Comparison of ENCODE assay signal across 16 mouse cellular contexts in the genomic region with DNA sequence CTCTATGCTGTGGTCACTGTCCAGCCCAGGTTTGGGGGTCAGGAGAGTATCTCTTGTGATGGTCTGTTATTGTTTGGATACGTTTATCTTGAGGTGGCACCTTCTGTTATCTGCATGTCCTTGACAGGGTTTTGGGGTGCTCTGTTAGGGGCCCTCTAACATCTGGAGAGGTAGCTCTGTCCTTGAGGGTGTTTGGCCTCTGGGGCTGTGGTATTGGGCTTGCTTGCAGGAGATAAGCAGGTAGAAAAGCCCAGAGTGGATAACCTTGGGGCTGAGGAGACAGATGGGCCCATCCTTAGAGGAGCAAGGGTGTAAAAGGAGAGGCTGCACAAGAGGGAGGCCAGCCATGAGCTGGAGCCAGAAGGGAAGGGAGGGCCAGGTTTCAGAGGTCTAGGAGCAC. TPM values are rescaled to one million over a fixed set of nuclear protein-coding genes. Genes with fewer than 3 reads are reported as not detected.
A peak's percentile ranks its signal among the peaks of the same experiment; 100 is the strongest.
DNase-seq lines count a peak whose midpoint lies in the region; ATAC-seq and TF ChIP-seq lines count a peak whose summit lies in the region.
"Had no signal": no experiment of that assay in that cellular context is flagged by ENCODE, and none has a peak within 500 bp of the region (broad histone marks: within the 10 kb centered on the region; RNA-seq: fewer than 3 reads in every experiment).

No protein-coding gene starts in this region.

- peaks cover 68% of the 10 kb centered on the region for H3K4me1 ChIP-seq in hindbrain, embryonic 13.5 days (replicated peaks)
- H3K4me1 ChIP-seq in hindbrain, postnatal 0 days (ENCODE audit: insufficient read depth, low read length), result peaks cover 21% of the 10 kb centered on the region
- peaks cover 14% of the 10 kb centered on the region for H3K4me1 ChIP-seq in lung, postnatal 0 days (ENCODE audit: insufficient read depth, low read depth, low read length)

- no peak for TF ChIP-seq CTCF in hindbrain, postnatal 0 days (IDR thresholded peaks at IDR 0.05; ENCODE audit: low read depth)
- TF ChIP-seq CTCF in lung, postnatal 0 days (IDR thresholded peaks at IDR 0.05), result no peak

- no peak for ATAC-seq in hindbrain, embryonic 13.5 days (ENCODE audit: low FRiP score)
- no peak for ATAC-seq in hindbrain, postnatal 0 days
- peak; percentile 87 for ATAC-seq in megakaryocyte-erythroid progenitor cell, adult 5-6 weeks (replicated peaks; ENCODE audit: low FRiP score, low TSS enrichment, poor library complexity, severe bottlenecking)
- no peak for ATAC-seq in lung, postnatal 0 days
- ATAC-seq: midbrain, embryonic 15.5 days had no signal

- no peak overlapping the region for H3K4me3 ChIP-seq in hindbrain, embryonic 13.5 days
- no peak overlapping the region for H3K4me3 ChIP-seq in hindbrain, postnatal 0 days (ENCODE audit: low read length)
- H3K4me3 ChIP-seq in lung, postnatal 0 days (ENCODE audit: low read depth, low read length), result no peak overlapping the region
- H3K4me3 ChIP-seq: heart, adult 2 months; limb, embryonic 13.5 days; midbrain, embryonic 15.5 days; neural tube, embryonic 12.5 days had no signal

- 75% methylated on average over 1 of the region's 1 CpGs for WGBS in hindbrain, embryonic 13.5 days
- WGBS in hindbrain, postnatal 0 days, result 82% methylated on average over 1 of the region's 1 CpGs
- WGBS in lung, postnatal 0 days, result 46% methylated on average over 1 of the region's 1 CpGs

- H3K27me3 ChIP-seq in hindbrain, embryonic 13.5 days, result no peaks in the 10 kb centered on the region
- no peaks in the 10 kb centered on the region for H3K27me3 ChIP-seq in hindbrain, postnatal 0 days (ENCODE audit: insufficient read depth, low read length)
- no peaks in the 10 kb centered on the region for H3K27me3 ChIP-seq in lung, postnatal 0 days (replicated peaks; ENCODE audit: insufficient read depth, low read length)
- H3K27me3 ChIP-seq: limb, embryonic 13.5 days; midbrain, embryonic 15.5 days; neural tube, embryonic 12.5 days had no signal

- peaks cover 6% of the 10 kb centered on the region for H3K36me3 ChIP-seq in hindbrain, embryonic 13.5 days
- no peaks in the 10 kb centered on the region for H3K36me3 ChIP-seq in hindbrain, postnatal 0 days (ENCODE audit: insufficient read depth, low read length)
- H3K36me3 ChIP-seq in lung, postnatal 0 days (ENCODE audit: insufficient read depth, low read length), result no peaks in the 10 kb centered on the region
- H3K36me3 ChIP-seq: midbrain, embryonic 15.5 days had no signal

- H3K9ac ChIP-seq in hindbrain, embryonic 13.5 days, result peak overlapping the region; percentile 8; the same call in 1 of the 2 replicates
- H3K9ac ChIP-seq in hindbrain, postnatal 0 days (replicated peaks; ENCODE audit: low read length), result no peak overlapping the region
- H3K9ac ChIP-seq in lung, postnatal 0 days (replicated peaks; ENCODE audit: low read depth), result no peak overlapping the region
- H3K9ac ChIP-seq: limb, embryonic 13.5 days; midbrain, embryonic 15.5 days; neural tube, embryonic 12.5 days had no signal

- TF ChIP-seq EP300 in lung, postnatal 0 days (IDR thresholded peaks at IDR 0.05), result no peak

- no peak overlapping the region for H3K27ac ChIP-seq in hindbrain, embryonic 13.5 days
- no peak overlapping the region for H3K27ac ChIP-seq in hindbrain, postnatal 0 days
- H3K27ac ChIP-seq in lung, postnatal 0 days (ENCODE audit: low read length), result no peak overlapping the region
- H3K27ac ChIP-seq: heart, adult 2 months; limb, embryonic 13.5 days; midbrain, embryonic 15.5 days; neural tube, embryonic 12.5 days had no signal

- no peaks in the 10 kb centered on the region for H3K9me3 ChIP-seq in hindbrain, embryonic 13.5 days
- H3K9me3 ChIP-seq in hindbrain, postnatal 0 days (ENCODE audit: low read length), result no peaks in the 10 kb centered on the region
- no peaks in the 10 kb centered on the region for H3K9me3 ChIP-seq in lung, postnatal 0 days (ENCODE audit: low read length)
- H3K9me3 ChIP-seq: limb, embryonic 13.5 days; midbrain, embryonic 15.5 days; neural tube, embryonic 12.5 days had no signal

- no peak overlapping the region for H3K4me2 ChIP-seq in hindbrain, embryonic 13.5 days
- no peak overlapping the region for H3K4me2 ChIP-seq in hindbrain, postnatal 0 days (ENCODE audit: low read depth, low read length)
- no peak overlapping the region for H3K4me2 ChIP-seq in lung, postnatal 0 days (replicated peaks; ENCODE audit: low read depth, low read length)
- H3K4me2 ChIP-seq: limb, embryonic 13.5 days; midbrain, embryonic 15.5 days; neural tube, embryonic 12.5 days had no signal

- DNase-seq in hindbrain, postnatal 0 days (ENCODE audit: low spot score), result no peak
- DNase-seq in c-Kit-positive CD71-positive TER-119-negative erythroid progenitor cells, embryonic 14.5 days (ENCODE audit: low read depth), result peak; percentile 91
- peak; percentile 79 for DNase-seq in liver
- DNase-seq in lung, postnatal 0 days (ENCODE audit: low spot score), result no peak
- no peak for DNase-seq in thymus, postnatal 36 days
- DNase-seq: cerebellum, adult 8-10 months; embryo, embryonic 11 days; heart, adult 2 months; heart, postnatal 4 days; kidney, adult 11 months; kidney, postnatal 4 days had no signal

RNA-seq across cellular contexts. Expression of gene Rgs12, which starts 10.8 kb away (rescaled TPM):
- polyA plus RNA-seq in hindbrain, embryonic 13.5 days (2015; fragmentation: Nextera tagmentation; extraction: Ambion mirVana), result 54.9 and 59.1 TPM in 2 replicates
- 57.9 and 62.5 TPM in 2 replicates for total RNA-seq in hindbrain, postnatal 0 days (2014; rRNA removed)
- 32.3 and 35.1 TPM in 2 replicates for polyA plus RNA-seq in hindbrain, postnatal 0 days (2015; fragmentation: Nextera tagmentation; extraction: Ambion mirVana)
- 40.7 and 47.4 TPM in 2 replicates for total RNA-seq in megakaryocyte-erythroid progenitor cell, adult 5-6 weeks (2014; fragmentation: Nextera tagmentation)
- 30.6 and 38.2 TPM in 2 replicates for total RNA-seq in megakaryocyte-erythroid progenitor cell, adult 5-6 weeks (2017)
- 45.5 and 46.7 TPM in 2 replicates for polyA plus RNA-seq in lung, postnatal 0 days (2015; fragmentation: Nextera tagmentation; extraction: Ambion mirVana)

RNA-seq across cellular contexts. Expression of gene Msantd1, which starts 52.2 kb away (rescaled TPM):
- polyA plus RNA-seq in hindbrain, embryonic 13.5 days (2015; fragmentation: Nextera tagmentation; extraction: Ambion mirVana), result 2.5 and 2.6 TPM in 2 replicates
- 8.8 and 10.0 TPM in 2 replicates for total RNA-seq in hindbrain, postnatal 0 days (2014; rRNA removed)
- 5.9 and 7.8 TPM in 2 replicates for polyA plus RNA-seq in hindbrain, postnatal 0 days (2015; fragmentation: Nextera tagmentation; extraction: Ambion mirVana)
- total RNA-seq in megakaryocyte-erythroid progenitor cell, adult 5-6 weeks (2014; fragmentation: Nextera tagmentation), result 2.9 and 4.5 TPM in 2 replicates
- total RNA-seq in megakaryocyte-erythroid progenitor cell, adult 5-6 weeks (2017), result 0.38 TPM in 1 of 2 replicates, not detected in the other
- 0.50 and 0.73 TPM in 2 replicates for polyA plus RNA-seq in lung, postnatal 0 days (2015; fragmentation: Nextera tagmentation; extraction: Ambion mirVana)

Comparison
In these comparisons a context has a peak if more than half of its experiments do, and no peak if none do; other contexts are left out.
1. DNase-seq: peak in c-Kit-positive CD71-positive TER-119-negative erythroid progenitor cells, embryonic 14.5 days (single experiment) and liver (single experiment); none in hindbrain, postnatal 0 days (single experiment), lung, postnatal 0 days (single experiment) and thymus, postnatal 36 days (0 of 2).